Mouse (Mus musculus): ENCODE results near the gene Atad1. TPM values are rescaled to one million over a fixed set of nuclear protein-coding genes. Genes with fewer than 3 reads are reported as not detected.

Gene Atad1
- total RNA-seq, 2 experiments from 2014 or later: 49.3 to 66.9 TPM

DNA sequence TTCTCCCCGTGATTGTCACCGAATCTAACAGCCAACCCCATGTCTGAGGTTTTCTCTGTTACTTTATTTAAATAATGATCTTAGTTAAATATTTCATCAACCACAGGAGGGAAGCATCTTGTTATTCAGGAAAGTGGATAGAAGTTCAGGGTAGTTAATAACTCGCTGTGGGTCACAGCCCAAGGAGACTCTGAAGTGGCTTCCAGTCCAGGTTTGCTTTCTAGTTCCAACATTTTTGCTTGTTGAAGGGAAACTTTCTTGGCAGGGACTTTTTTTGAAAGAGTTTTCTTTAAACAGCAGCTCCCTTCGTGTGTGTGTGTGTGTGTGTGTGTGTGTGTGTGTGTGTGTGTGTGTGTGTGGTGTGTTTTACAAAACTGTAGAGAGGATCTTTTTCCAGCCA lies 112.0 kb downstream of the Atad1 start:
- no peak for ATAC-seq (ENCODE audit: poor library complexity, severe bottlenecking)

DNA sequence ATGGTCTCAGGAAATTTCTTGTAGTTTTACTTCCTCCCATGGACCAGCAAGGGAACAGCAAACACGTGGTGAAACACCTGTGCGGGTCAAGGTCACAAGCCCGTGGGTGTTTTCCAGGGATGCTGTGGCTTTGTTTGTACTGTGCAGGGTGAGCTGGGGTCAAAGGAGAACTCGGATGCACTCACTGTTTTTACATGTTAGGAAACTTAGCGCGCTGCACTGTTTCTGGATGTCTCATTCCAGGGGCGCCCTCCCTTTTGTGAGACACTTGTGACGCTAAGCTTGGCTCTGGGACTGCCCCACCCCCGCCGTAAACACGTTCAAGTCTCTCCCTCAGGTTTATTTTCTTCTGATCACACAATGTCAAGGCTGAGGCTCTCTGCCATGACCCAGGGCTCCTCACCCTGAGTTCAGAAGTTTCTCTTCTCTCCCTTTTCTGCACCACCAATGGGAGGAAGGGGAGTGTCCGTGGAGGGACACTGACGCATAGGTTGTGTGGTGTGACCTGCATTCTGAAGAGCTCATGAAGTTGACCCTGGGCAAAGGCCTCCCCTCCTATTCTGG lies 112.7 kb downstream of the Atad1 start:
- ATAC-seq (ENCODE audit: poor library complexity, severe bottlenecking): no peak

DNA sequence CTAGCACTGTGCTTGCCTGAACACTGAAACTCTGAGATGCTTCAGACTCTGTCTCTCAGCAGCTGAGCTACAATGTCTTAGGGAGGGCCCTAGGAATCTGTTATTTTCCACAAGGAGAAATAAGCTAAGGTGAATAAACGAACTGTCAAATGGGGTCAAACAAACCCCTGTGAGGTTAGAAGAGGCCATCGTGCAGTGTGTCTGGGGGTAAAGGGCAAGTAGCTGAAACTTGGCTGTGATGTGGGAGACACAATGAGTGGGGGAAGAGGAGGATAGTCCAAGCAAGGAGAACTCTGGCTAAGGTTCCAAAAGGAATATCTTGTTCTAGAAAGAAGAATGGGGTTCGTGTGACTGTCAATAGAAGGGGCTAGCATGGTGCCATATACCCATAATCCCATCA lies 117.4 kb downstream of the Atad1 start:
- no peak for ATAC-seq (ENCODE audit: poor library complexity, severe bottlenecking)

Other genes starting within 250 kb of the Atad1 start
- gene Papss2, start 144.0 kb downstream of the Atad1 start, total RNA-seq (2015): 61.6 and 72.8 TPM in 2 replicates
- 35.9 and 42.1 TPM in 2 replicates for gene Papss2, start 144.0 kb downstream of the Atad1 start, total RNA-seq (2017)
- 110 and 114 TPM in 2 replicates for gene Pten, start 17.7 kb upstream of the Atad1 start, total RNA-seq (2015)
- gene Pten, start 17.7 kb upstream of the Atad1 start, total RNA-seq (2017): 110 and 133 TPM in 2 replicates